Mouse (Mus musculus) urinary bladder, postnatal 4 days (tissue): ENCODE data around the gene Rtcb.
A peak's percentile ranks its signal among the peaks of the same experiment; 100 is the strongest.

ENCODE experiments used
- DNase-seq, 2 experiments: peaks; one replicate each; pipeline ENCODE4 v3.0.0; 2021 to 2022; ENCODE audit warnings: low spot score in 2 of 2

Gene Rtcb

GRCm38 (mm10) chr10:85936280-85936965 is 21.2 kb downstream of the Rtcb start:
- DNase-seq = no peak

DNA sequence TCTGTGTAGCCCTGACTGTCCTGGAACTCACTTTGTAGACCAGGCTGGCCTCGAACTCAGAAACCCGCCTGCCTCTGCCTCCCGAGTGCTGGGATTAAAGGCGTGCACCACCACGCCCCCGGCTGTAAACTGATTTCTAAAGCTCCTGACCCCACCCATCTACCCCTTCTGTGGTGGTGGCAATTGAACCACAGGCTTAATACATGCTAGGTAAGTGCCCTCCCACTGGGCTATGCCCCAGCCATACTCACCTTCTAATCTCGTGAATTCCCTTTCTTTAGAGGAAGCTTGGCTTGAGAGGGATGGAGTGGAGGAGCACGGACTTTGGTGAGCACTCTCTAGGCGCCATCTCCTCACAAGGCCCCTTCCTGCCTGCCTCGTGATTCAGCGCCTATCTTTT is 27.7 kb downstream of the Rtcb start:
- DNase-seq = no peak

GRCm38 (mm10) chr10:85929208-85929591 is 28.4 kb downstream of the Rtcb start:
- DNase-seq = no peak

- peak; percentile 37 to 62 for DNase-seq
Observed at GRCm38 (mm10) chr10:85928499-85929207, 29.0 kb downstream of the Rtcb start.

DNA sequence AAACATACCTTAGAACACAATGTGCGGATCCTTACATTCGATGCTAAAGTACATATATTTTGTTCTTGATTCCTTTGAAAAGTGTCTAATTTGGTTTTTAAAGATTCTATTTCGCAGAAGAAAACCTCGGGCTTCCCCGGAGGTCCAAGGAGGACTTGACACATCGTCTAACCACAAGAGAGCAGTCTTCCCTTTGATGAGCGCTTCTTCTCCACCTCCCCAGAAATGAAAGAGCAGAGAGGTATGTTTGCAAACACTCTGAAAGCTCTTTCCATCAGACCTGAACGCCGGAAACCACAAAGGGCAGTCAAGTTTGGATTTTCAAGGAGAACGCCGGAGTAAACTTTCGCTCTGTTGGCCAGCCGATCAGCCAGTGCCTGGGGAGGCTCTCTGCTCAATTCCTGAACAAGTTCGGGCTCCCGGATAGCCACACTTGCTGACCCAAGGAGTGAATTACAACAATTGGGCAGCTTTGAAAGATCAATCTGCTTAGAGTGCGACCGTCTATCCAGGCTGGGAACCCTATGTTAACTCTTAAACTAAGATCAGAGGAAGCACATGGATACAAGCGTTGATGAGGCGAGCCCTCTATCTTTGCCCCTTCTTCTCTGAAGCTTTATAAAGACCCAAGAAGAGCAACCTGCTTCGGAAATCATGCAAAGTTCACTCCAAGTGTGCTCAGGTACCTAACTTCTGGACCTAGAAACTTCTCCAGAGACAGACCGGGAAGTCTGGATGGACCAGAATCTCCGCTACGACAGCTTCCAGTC is 29.8 kb downstream of the Rtcb start, which contains the start of gene Ascl4:
Gene Ascl4 (plus strand): TSS at position 6 of the 770 bp plus-strand sequence.
- no peak for DNase-seq

DNA sequence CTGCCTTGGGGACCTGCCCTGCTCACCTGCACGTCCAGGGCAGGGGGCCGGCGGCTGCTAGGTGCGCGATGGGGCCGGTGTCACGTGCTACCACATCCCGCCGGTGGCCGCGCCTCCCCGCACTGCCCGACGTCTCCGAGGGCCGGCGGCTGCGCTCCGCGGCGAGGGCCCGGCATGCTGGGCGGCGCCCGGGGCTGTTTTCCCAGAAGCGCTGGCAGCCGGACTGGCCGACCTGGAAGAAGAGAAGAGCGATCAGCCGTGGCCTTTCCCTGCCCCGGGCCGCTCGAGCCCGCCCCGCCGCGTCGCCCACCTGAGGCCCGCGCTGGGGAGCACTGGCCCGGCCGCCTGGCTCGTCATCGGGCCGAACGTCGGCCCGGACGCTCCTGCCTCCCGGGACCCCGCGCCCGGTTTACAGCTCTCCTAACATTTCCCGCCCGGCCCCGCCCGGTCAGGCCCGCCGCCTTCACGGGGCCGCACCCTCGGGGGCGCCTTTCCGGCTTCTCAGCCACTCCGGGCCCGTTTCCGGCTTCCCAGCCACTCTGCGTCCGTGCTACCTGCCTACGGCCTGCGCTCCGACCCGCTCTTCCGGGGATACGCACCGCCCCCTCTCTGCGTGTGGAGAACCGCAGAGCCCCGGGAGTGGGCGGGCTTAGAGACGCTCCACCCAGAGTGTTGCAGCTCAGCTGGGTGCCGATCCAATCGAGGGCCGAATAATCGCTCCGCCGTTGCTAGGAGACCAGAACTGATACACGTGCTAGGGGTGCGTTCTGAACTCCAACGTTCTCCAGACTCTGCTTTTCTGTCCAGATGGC is 40.9 kb downstream of the Rtcb start, which contains the start of gene Prdm4:
Gene Prdm4 (minus strand): TSS at position 645 of the 812 bp plus-strand sequence.
- DNase-seq = peak; percentile 95 to 96
